Mouse (Mus musculus) embryonic facial prominence, embryonic 10.5 days (tissue): ENCODE data around the gene Tbx19. TPM values are rescaled to one million over a fixed set of nuclear protein-coding genes. Genes with fewer than 3 reads are reported as not detected.

Experiments used
- DNase-seq: peaks from one replicate; pipeline ENCODE4 v3.0.0-alpha.2; 2017; ENCODE audit warnings: low spot score
- H3K27ac ChIP-seq: fragments of 300-500 bp; sonication (generic); replicated peaks from 2 replicates; pipeline ENCODE4 v1.5.1; 2016; ENCODE audit warnings: mild to moderate bottlenecking
- H3K27me3 ChIP-seq: fragments of 300-500 bp; sonication (generic); replicated peaks from 2 replicates; pipeline ENCODE4 v1.6.1; 2016; ENCODE audit warnings: low read depth, mild to moderate bottlenecking; ENCODE audit not compliant: poor library complexity, severe bottlenecking
- H3K36me3 ChIP-seq: fragments of 300-500 bp; sonication (generic); replicated peaks from 2 replicates; pipeline ENCODE4 v1.6.1; 2016; ENCODE audit warnings: mild to moderate bottlenecking, moderate library complexity
- H3K4me1 ChIP-seq: fragments of 300-500 bp; sonication (generic); 2 replicates; pipeline ENCODE4 v1.6.1; 2016
- H3K4me3 ChIP-seq: fragments of 300-500 bp; sonication (generic); 2 replicates; pipeline ENCODE4 v1.5.1; 2016; ENCODE audit warnings: mild to moderate bottlenecking, moderate library complexity
- H3K9me3 ChIP-seq: fragments of 300-500 bp; sonication (generic); 2 replicates; pipeline ENCODE4 v1.6.1; 2016; ENCODE audit warnings: mild to moderate bottlenecking
- WGBS: fragments of 180-500 bp; shearing (Covaris S2); methylation state at CpG from one replicate; pipeline ENCODE4 v1.1.7; 2016; 5-methylcytosine and 5-hydroxymethylcytosine counted together
- polyA plus RNA-seq: library from polyadenylated mRNA; unstranded; fragments of >200 nt; fragmentation: Nextera tagmentation; extraction: Ambion mirVana; gene quantifications from 2 replicates; pipeline ENCODE4 v1.2.1, GENCODE M21; 2016

The Tbx19 gene
- polyA plus RNA-seq, 1 experiment from 2014 or later: not detected

DNA sequence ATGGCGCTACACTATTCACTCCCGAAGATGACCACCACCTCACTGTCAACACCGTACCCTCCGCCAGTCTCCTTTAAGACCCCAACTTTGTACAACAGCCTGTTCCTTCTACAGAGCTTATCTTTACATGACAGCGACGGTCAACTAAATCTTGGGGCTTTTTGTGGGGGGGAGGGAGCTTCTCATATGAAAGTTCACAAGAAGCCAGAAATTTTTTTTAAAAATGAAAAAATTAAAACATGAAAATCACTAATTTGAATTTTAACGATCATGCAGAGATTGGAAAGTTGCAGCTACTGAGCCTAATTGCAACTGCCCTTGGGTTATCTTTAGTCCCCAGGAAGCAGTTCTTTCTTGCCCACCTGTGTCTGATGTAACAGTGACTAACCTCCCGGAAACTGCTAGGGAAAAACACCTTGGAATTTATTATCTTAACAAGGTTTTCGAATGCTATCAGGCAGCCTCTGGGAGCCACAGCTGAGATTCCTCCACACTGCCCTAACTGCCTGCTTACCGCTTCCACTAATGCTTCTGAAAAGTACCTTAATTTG, 32.2 kb upstream of the Tbx19 start:
- H3K27ac ChIP-seq: no peak overlapping the region
- H3K9me3 ChIP-seq: no peaks in the 10 kb centered on the region
- H3K4me1 ChIP-seq: peaks cover 29% of the 10 kb centered on the region
- WGBS: 76% methylated on average over 10 of the region's 10 CpGs
- peak overlapping the region; percentile 81 for H3K4me3 ChIP-seq
- no peaks in the 10 kb centered on the region for H3K36me3 ChIP-seq
- peaks cover 12% of the 10 kb centered on the region; the same call in 1 of the 2 replicates for H3K27me3 ChIP-seq
- DNase-seq: no peak

DNA sequence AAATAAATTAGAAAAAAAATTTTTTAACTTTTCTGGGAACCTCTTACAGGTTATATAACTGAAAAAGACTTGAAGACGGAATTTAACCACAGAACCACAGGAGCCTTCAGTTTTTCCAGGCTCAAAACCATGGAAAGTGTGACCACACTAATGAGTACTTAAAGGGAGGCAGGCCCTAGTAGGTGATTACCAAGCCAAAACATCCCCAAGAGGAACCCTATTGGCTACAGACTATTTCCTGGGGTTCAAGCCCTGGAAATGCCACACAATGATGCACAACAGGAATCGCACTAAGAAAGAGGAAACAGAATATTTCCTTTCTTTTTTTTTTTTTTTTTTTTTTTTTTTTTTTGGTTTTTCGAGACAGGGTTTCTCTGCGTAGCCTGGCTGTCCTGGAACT, 31.5 kb upstream of the Tbx19 start:
- Histone ChIP-seq H3K4me3 (no peak overlapping the region), H3K9me3 (no peaks in the 10 kb centered on the region), H3K36me3 (no peaks in the 10 kb centered on the region), H3K27ac (no peak overlapping the region), H3K27me3 (peaks cover 12% of the 10 kb centered on the region; the same call in 1 of the 2 replicates), H3K4me1 (peaks cover 32% of the 10 kb centered on the region)
- whole genome bisulfite sequencing: 85% methylated on average over 4 of the region's 4 CpGs
- DNase-seq: no peak

DNA sequence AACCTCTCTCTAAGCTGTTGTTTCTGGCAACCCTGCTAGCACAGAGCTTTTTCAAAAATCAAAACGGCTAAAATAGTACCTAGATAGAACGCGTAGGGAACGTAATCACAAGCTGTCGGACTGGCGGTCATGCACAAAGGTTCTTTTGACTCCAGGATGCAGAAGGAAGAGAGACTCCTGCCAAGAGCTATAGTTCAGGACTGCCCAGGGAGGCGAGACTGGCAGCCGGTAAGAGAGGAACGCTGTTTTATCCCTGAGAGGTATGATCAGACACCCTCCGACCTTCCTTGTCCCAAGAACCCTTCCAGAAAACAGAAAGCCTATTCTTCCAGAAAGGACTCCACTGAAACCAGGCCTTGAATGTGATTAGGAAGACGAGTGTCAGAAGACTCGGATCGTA, 31.0 kb upstream of the Tbx19 start:
- H3K4me3 ChIP-seq: no peak overlapping the region
- no peaks in the 10 kb centered on the region for H3K9me3 ChIP-seq
- no peak overlapping the region for H3K27ac ChIP-seq
- DNase-seq: no peak
- peaks cover 2% of the 10 kb centered on the region for H3K36me3 ChIP-seq
- H3K27me3 ChIP-seq: peaks cover 12% of the 10 kb centered on the region; the same call in 1 of the 2 replicates
- WGBS: 55% methylated on average over 13 of the region's 13 CpGs
- H3K4me1 ChIP-seq: peaks cover 37% of the 10 kb centered on the region

DNA sequence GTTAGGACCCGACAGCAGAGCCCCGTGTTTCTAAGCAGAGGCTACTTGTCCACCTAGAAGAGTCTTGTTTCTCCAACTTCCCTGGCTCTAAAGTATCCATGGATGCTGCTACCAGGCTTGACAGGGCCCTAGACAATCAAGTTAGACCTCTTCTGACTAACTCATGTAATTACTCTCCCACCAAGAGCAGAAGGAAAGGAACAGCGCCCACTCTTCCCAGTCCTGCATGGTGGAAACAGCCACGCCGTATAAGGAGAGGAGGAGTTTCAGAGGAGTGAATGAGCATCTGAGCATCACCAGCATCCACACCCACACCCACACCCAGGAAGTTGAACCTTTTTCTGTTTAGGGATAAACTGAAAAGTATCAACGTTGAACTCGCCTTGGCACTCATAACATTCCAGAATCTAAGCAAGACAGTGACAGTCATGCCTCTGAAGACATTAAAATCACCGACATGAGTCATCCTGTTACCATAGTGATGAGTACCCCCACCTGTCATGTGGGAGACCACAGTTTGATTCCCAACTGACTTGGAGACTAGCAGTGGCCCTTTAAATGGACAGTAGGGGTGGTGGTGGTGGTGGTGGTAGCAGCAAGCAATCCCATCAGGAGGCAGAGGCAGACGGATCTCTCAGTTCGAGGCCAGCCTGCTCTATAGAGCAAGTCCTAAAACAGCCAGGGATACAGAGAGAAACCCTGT, 30.1 kb upstream of the Tbx19 start:
- H3K4me1 ChIP-seq: peaks cover 37% of the 10 kb centered on the region
- peaks cover 12% of the 10 kb centered on the region; the same call in 1 of the 2 replicates for H3K27me3 ChIP-seq
- no peak for DNase-seq
- no peak overlapping the region for H3K4me3 ChIP-seq
- no peak overlapping the region for H3K27ac ChIP-seq
- no peaks in the 10 kb centered on the region for H3K9me3 ChIP-seq
- peaks cover 5% of the 10 kb centered on the region for H3K36me3 ChIP-seq
- WGBS: 91% methylated on average over 10 of the region's 10 CpGs

DNA sequence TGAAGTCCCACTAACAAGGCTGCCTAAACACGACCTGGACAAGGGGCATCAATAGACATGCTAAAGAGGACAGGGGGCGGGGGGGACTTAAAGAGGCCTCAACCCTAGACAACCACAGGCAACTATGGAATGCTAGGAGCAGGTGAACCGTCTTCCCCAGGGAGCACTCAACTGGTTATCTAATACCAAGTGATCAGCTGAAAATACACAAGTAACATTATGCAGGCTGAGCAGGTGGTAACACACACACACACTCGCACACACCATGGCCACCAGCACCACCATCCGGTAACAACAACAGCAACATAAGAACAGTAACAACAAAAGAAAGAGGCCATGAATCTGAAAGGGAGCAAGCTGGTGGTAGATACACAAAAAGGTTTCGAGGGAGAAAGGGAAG, 29.5 kb upstream of the Tbx19 start:
- Histone ChIP-seq H3K9me3 (no peaks in the 10 kb centered on the region), H3K27me3 (peaks cover 7% of the 10 kb centered on the region; the same call in 1 of the 2 replicates), H3K36me3 (peaks cover 5% of the 10 kb centered on the region), H3K4me3 (no peak overlapping the region), H3K27ac (no peak overlapping the region), H3K4me1 (peaks cover 35% of the 10 kb centered on the region)
- WGBS: 80% methylated on average over 6 of the region's 6 CpGs
- DNase-seq: no peak

DNA sequence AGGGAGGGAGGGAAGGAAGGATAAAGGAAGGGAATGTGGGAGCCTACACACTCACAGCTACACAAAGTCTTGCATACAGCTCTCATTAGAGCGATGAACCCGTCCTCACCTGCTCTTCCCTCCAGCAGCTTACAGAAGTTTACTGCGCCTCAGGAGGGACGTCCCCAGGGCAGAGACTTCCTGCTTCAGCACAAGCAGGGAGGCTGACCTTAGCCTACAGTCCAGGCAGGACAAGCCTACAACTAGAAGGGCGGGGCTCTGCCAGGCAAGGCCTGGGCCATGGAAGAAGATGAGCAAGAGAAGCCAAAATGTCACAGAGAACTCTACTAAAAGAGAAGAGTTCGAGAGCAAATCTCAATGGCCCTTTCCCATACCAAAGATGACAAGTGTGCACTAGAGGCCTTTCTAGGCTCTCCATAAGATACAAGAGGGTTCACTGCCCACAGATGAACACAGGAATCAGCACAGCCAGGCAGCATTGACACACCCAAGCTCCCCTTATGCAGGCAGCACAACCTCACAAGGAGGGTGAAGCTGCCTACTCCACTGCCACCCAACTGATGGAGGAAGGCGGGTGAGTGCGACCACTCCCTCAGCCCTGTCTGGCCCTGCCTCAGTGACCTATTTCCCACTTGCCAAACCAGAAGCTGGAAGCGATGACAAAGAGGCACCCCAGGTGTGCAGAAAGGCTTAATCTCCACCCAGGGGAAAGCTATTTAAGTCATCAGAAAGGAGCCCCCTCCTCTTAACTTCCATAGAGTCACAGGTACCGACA, 28.4 kb upstream of the Tbx19 start:
- peaks cover 5% of the 10 kb centered on the region for H3K36me3 ChIP-seq
- H3K27me3 ChIP-seq: peaks cover 3% of the 10 kb centered on the region; the same call in 1 of the 2 replicates
- no peak overlapping the region for H3K27ac ChIP-seq
- WGBS: 68% methylated on average over 10 of the region's 10 CpGs
- no peak overlapping the region for H3K4me3 ChIP-seq
- no peaks in the 10 kb centered on the region for H3K9me3 ChIP-seq
- peaks cover 25% of the 10 kb centered on the region for H3K4me1 ChIP-seq
- no peak for DNase-seq

DNA sequence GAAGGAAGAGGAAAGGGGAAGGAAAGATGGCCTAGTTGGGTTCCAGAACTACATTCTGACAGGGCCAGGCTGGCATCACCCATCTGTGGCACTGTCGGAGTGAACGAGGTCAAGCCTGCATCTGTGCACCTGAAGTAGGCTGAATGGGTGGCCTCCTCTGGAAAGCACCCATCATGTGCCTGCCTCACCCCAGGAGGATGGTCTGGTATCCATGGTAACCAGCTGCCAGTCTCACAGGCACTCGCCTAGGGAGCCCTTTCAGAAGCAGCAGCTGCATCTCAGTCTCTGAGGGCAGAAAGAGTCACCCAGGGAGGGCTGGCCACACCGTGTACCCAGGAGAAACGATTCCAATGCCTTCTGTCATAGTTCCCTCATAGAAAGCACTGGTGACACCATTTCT, 26.8 kb upstream of the Tbx19 start:
- no peaks in the 10 kb centered on the region for H3K9me3 ChIP-seq
- H3K4me1 ChIP-seq: peaks cover 15% of the 10 kb centered on the region; the same call in 1 of the 2 replicates
- DNase-seq: peak; percentile 6
- WGBS: 58% methylated on average over 5 of the region's 5 CpGs
- H3K27ac ChIP-seq: no peak overlapping the region
- H3K36me3 ChIP-seq: peaks cover 14% of the 10 kb centered on the region
- no peak overlapping the region for H3K4me3 ChIP-seq
- no peaks in the 10 kb centered on the region for H3K27me3 ChIP-seq

DNA sequence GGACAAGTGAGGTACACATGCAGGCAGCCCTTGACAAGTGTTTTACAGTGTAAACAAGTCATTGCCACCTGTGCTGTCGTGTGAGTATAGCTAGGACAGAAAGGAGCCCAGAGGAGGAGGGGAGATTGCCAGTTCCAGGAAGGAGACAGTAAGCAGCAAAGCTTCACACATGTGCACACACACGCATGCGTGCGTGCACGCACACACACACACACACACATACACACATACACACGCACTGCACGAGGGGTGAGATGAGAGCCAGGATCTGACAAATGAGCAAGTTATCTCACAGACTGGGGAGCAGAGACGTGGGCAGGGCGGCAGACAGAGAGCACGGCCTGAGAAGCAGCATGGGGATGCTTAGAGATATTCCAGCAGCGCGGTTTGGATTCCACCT, 25.9 kb upstream of the Tbx19 start:
- Histone ChIP-seq H3K4me3 (no peak overlapping the region), H3K4me1 (peaks cover 15% of the 10 kb centered on the region; the same call in 1 of the 2 replicates), H3K27ac (no peak overlapping the region), H3K36me3 (peaks cover 22% of the 10 kb centered on the region), H3K9me3 (no peaks in the 10 kb centered on the region), H3K27me3 (no peaks in the 10 kb centered on the region)
- WGBS: 79% methylated on average over 12 of the region's 12 CpGs
- DNase-seq: peak; percentile 7

DNA sequence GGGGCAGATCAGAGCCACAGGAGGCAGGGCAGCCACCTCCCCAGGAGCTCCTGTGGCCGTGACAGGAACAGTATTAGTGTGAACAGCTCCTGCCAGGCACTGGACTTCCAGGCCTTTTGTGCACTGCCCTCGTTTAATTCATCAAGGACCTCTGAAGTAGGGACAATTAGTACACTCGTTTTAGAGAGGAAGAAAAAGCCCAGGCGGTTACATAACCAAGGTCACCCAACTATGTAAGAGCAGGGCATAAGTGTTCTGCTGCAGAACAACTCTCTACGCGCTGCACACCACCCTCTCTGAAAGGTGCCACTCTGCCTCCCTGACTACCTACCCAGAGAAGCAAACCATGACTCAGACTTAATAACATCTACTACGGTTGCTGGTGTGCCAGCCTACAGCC, 24.5 kb upstream of the Tbx19 start:
- 73% methylated on average over 7 of the region's 7 CpGs for WGBS
- H3K27me3 ChIP-seq: no peaks in the 10 kb centered on the region
- H3K4me1 ChIP-seq: peaks cover 15% of the 10 kb centered on the region; the same call in 1 of the 2 replicates
- peak; percentile 6 for DNase-seq
- H3K36me3 ChIP-seq: peaks cover 26% of the 10 kb centered on the region
- H3K27ac ChIP-seq: no peak overlapping the region
- H3K9me3 ChIP-seq: no peaks in the 10 kb centered on the region
- no peak overlapping the region for H3K4me3 ChIP-seq

DNA sequence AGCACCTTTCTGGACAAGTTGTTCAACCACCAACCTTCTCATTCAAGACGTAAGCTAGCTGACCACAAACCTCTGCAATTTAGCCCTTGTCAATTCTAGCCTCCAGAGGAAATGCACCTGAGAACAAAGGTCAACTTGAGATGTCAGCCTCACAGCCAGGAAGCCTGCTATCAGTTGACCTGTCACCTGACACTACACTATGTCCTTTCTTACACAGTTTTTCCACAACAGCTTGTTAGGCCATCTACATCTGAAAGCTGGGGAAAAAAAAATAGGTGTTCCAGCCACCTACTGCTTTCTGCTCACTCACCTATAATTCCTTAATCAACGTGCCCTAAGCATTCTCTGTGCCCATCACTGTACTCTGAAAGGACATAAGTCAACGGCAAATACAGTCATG, 23.6 kb upstream of the Tbx19 start:
- Histone ChIP-seq H3K9me3 (no peaks in the 10 kb centered on the region), H3K4me3 (no peak overlapping the region), H3K36me3 (peaks cover 26% of the 10 kb centered on the region), H3K4me1 (peaks cover 13% of the 10 kb centered on the region; the same call in 1 of the 2 replicates), H3K27me3 (no peaks in the 10 kb centered on the region), H3K27ac (no peak overlapping the region)
- WGBS: 77% methylated on average over 3 of the region's 3 CpGs
- no peak for DNase-seq

DNA sequence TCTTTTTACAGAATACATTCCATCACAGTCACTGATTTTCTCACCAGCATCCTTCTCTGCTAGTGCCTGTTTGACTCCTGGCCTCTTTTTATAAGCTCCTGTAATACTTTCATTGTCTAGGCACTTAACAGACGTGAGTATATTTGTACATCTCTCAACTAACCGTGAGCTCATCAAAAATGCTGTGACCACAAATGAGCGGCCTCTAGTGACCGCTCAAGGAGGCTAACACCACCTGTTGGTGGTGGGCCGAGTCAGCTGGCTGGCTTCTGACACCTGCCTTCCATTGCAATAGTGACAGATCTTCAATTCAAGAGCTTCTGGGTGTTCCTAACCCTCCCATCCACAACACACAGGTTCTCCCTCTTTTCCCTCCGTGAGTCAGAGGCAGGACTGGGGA, 22.8 kb upstream of the Tbx19 start:
- H3K4me1 ChIP-seq: peaks cover 14% of the 10 kb centered on the region; the same call in 1 of the 2 replicates
- no peak overlapping the region for H3K4me3 ChIP-seq
- H3K27ac ChIP-seq: no peak overlapping the region
- WGBS: 77% methylated on average over 6 of the region's 6 CpGs
- peaks cover 33% of the 10 kb centered on the region for H3K36me3 ChIP-seq
- H3K27me3 ChIP-seq: no peaks in the 10 kb centered on the region
- H3K9me3 ChIP-seq: no peaks in the 10 kb centered on the region
- DNase-seq: no peak

DNA sequence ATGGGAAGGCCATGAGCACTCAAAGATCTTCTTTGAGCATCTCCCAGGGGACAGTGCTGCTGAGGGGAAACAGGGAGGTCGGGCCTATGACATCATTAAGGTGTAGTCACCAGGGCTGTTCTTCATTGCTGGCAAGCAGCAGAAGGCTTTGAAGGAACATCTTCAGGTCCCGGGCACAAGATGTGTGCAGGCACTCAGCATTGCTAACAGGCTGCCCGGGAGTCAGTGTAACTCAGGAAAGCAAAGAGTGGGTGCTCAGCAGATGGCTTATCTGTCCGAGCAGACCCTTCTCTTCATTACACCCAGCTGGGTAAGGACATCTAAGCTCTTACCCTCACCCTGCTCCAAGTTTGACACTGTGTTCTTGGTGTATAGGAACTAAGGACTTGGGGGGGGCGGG, 18.7 kb upstream of the Tbx19 start:
- Histone ChIP-seq H3K27ac (no peak overlapping the region), H3K36me3 (peaks cover 39% of the 10 kb centered on the region), H3K4me3 (no peak overlapping the region), H3K9me3 (no peaks in the 10 kb centered on the region), H3K4me1 (peaks cover 6% of the 10 kb centered on the region; the same call in 1 of the 2 replicates), H3K27me3 (no peaks in the 10 kb centered on the region)
- DNase-seq: no peak
- 84% methylated on average over 5 of the region's 5 CpGs for WGBS
